Mouse (Mus musculus) hindbrain, postnatal 0 days (tissue): ENCODE results near the gene Dlx1. TPM values are rescaled to one million over a fixed set of nuclear protein-coding genes. Genes with fewer than 3 reads are reported as not detected.
A peak's percentile ranks its signal among the peaks of the same experiment; 100 is the strongest.

Source experiments
- ATAC-seq: fragments of 200-750 bp; cut with Nextera tagmentation; 2 replicates; pipeline ENCODE4 v1.8.0; 2017; ENCODE audit warnings: mild to moderate bottlenecking, moderate TSS enrichment, moderate library complexity
- DNase-seq: peaks from one replicate; pipeline ENCODE4 v3.0.0-alpha.2; 2015; ENCODE audit warnings: low spot score
- H3K27ac ChIP-seq: fragments of 300-500 bp; sonication (generic); 2 replicates; pipeline ENCODE4 v1.5.1; 2014; ENCODE audit warnings: mild to moderate bottlenecking
- H3K27me3 ChIP-seq: fragments of 300-500 bp; sonication (generic); 2 replicates; pipeline ENCODE4 v1.6.1; 2014; ENCODE audit warnings: low read length, mixed read lengths; ENCODE audit not compliant: insufficient read depth
- H3K36me3 ChIP-seq: fragments of 300-500 bp; sonication (generic); 2 replicates; pipeline ENCODE4 v1.6.1; 2014; ENCODE audit warnings: low read length, mixed read lengths; ENCODE audit not compliant: insufficient read depth
- H3K4me1 ChIP-seq: fragments of 300-500 bp; sonication (generic); 2 replicates; pipeline ENCODE4 v1.6.1; 2014; ENCODE audit warnings: antibody characterized with exemption, low read length, mixed read lengths; ENCODE audit not compliant: insufficient read depth
- H3K4me2 ChIP-seq: fragments of 300-500 bp; sonication (generic); 2 replicates; pipeline ENCODE4 v1.6.1; 2014; ENCODE audit warnings: low read depth, mild to moderate bottlenecking, low read length, moderate library complexity, mixed read lengths
- H3K4me3 ChIP-seq: fragments of 300-500 bp; sonication (generic); 2 replicates; pipeline ENCODE4 v1.5.1; 2014; ENCODE audit warnings: low read length
- H3K9ac ChIP-seq: fragments of 300-500 bp; sonication (generic); replicated peaks from 2 replicates; pipeline ENCODE4 v1.6.1; 2014; ENCODE audit warnings: mild to moderate bottlenecking, low read length, moderate library complexity, mixed read lengths
- H3K9me3 ChIP-seq: fragments of 300-500 bp; sonication (generic); 2 replicates; pipeline ENCODE4 v1.6.1; 2016; ENCODE audit warnings: low read length, mixed read lengths
- CTCF ChIP-seq: IDR thresholded peaks from 2 replicates; pipeline ENCODE4 v1.5.1; 2016; ENCODE audit warnings: antibody characterized with exemption, control low read depth, low read depth
- WGBS: fragments of 180-500 bp; shearing (Covaris S2); extraction: QIAGEN DNeasy Blood & Tissue Kit; methylation state at CpG from one replicate; pipeline ENCODE4 v1.1.7; 2014; 5-methylcytosine and 5-hydroxymethylcytosine counted together
- polyA plus RNA-seq: library from polyadenylated mRNA; unstranded; fragments of >200 nt; fragmentation: Nextera tagmentation; extraction: Ambion mirVana; gene quantifications from 2 replicates; pipeline ENCODE4 v1.2.1, GENCODE M21; 2015
- total RNA-seq: library from RNA; depleted of rRNA; stranded (reverse); fragments of >200 nt; gene quantifications from 2 replicates; pipeline ENCODE4 v1.2.3, GENCODE M21; 2014

The Dlx1 gene
- total and polyA plus RNA-seq, 2 experiments from 2014 or later, result 3.5 TPM; not detected in 1

DNA sequence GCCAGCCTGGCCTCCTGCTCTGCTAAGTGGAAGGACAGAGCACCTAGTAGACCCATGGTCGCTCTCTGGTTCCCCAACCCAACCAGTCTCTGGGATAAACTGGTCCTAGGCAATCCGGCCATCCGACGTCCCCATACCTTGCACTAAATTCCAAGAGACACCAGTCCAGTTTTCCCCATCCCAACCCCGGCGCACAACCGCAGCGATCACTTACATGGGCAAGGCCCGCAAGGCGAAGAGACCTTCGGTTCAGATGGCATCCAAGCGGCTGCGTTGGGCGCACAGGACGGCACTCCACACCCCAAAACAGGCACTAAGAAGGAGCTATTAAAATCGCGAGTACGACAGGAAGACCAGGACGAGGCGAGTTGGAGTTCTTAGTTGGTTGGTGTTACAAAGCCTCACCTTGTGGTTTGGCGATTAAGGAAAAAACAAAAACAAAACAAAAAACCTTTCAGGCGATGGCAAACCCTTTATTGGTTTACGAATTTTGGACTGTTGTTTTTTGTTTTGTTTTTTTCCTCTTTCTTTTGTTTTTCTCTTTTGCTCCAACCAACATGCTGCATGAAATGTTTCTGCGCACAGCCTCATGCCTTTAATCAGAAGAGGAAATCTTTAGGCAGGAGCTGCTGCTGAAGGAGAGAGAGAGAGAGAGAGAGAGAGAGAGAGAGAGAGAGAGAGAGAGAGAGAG lies 445 bp upstream of the Dlx1 start:
- H3K9ac ChIP-seq, result no peak overlapping the region
- H3K4me3 ChIP-seq, result no peak overlapping the region
- DNase-seq, result no peak
- no peak overlapping the region for H3K4me2 ChIP-seq
- 3% methylated on average over 24 of the region's 24 CpGs for WGBS
- H3K27me3 ChIP-seq, result peaks cover 88% of the 10 kb centered on the region
- no peak for ATAC-seq
- no peak for TF ChIP-seq CTCF
- H3K27ac ChIP-seq, result no peak overlapping the region
- H3K4me1 ChIP-seq, result no peaks in the 10 kb centered on the region
- no peaks in the 10 kb centered on the region for H3K36me3 ChIP-seq
- no peaks in the 10 kb centered on the region for H3K9me3 ChIP-seq

DNA sequence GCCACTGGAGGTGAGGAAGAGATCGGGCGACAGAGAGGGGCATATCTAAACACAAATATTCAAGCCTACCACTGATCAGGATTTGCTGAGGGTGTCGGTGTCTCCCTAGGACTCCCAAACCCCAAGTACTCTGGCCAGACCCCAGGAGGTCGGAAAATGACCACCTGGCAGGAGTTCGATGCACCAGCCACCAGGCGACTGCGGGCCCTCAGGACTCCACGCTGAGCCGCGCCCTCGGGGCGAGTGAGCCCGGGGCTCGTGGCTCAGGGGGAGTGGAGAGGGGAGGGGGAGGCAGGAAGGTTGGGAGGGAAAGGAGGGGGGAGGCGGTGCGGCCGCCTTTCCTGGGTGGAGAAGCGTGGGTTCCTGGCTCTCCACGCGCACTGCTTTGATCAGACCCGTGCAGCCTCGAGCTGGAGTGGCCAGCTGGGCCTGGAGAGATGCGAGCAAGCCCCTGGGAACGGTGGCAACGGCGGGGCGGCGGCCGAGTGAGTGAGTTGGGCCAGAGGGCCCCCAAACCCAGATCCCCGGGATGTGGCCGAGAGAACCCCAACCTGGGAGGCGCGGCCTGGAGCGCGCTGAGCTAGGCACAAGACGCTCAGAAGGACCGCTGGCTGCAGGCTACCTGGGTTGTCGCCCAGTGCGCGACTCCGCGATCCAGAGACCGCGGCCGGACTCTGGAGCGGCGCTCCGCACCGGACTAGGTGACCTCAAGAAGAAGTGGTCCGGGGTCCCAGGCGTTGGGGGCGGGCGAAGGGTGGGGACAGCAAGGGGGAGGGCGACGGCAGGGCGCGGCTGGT lies 999 bp downstream of the Dlx1 start:
- Histone ChIP-seq H3K27ac (no peak overlapping the region), H3K4me3 (peak overlapping the region; percentile 33)
- no peak for DNase-seq

DNA sequence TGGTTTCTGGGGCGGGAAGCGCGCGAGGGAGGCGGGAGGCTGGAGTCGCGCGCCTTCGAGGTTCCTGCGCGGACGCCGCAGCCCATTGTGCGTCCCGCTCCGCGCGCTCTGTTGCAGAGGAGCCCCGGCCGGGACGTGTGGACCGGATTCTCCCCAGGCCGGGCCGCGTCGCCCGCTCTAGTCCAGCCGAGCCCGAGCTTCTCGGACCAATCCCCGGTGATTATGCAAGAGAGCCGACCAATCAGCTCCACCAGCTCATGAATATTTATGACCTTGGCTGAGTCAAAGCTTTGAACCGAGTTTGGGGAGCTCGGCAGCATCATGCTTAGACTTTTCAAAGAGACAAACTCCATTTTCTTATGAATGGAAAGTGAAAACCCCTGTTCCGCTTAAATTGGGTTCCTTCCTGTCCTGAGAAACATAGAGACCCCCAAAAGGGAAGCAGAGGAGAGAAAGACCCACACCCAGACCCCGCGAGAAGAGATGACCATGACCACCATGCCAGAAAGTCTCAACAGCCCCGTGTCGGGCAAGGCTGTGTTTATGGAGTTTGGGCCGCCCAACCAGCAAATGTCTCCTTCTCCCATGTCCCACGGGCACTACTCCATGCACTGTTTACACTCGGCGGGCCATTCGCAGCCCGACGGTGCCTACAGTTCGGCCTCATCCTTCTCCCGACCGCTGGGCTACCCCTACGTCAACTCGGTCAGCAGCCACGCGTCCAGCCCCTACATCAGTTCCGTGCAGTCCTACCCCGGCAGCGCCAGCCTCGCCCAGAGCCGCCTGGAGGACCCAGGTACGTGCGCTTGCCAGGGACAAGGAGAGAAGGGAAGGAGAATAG lies 1.8 kb downstream of the Dlx1 start:
- DNase-seq, result peak; percentile 79
- 1% methylated on average over 60 of the region's 60 CpGs for WGBS
- no peak for TF ChIP-seq CTCF
- no peaks in the 10 kb centered on the region for H3K36me3 ChIP-seq
- ATAC-seq, result peak; percentile 58
- peak overlapping the region; percentile 55 for H3K4me2 ChIP-seq
- H3K4me3 ChIP-seq, result peak overlapping the region; percentile 33
- no peak overlapping the region for H3K27ac ChIP-seq
- H3K27me3 ChIP-seq, result peaks cover 85% of the 10 kb centered on the region
- H3K9me3 ChIP-seq, result no peaks in the 10 kb centered on the region
- no peak overlapping the region for H3K9ac ChIP-seq
- H3K4me1 ChIP-seq, result no peaks in the 10 kb centered on the region

More for the DNA sequence above, 999 bp downstream of the Dlx1 start:
- H3K36me3 ChIP-seq, result no peaks in the 10 kb centered on the region
- H3K4me2 ChIP-seq, result peak overlapping the region; percentile 55
- ATAC-seq, result peak; percentile 52
- peaks cover 84% of the 10 kb centered on the region for H3K27me3 ChIP-seq
- no peaks in the 10 kb centered on the region for H3K9me3 ChIP-seq
- under 1% methylated on average over 49 of the region's 57 CpGs for whole genome bisulfite sequencing
- no peak overlapping the region for H3K9ac ChIP-seq
- no peak for TF ChIP-seq CTCF
- no peaks in the 10 kb centered on the region for H3K4me1 ChIP-seq

DNA sequence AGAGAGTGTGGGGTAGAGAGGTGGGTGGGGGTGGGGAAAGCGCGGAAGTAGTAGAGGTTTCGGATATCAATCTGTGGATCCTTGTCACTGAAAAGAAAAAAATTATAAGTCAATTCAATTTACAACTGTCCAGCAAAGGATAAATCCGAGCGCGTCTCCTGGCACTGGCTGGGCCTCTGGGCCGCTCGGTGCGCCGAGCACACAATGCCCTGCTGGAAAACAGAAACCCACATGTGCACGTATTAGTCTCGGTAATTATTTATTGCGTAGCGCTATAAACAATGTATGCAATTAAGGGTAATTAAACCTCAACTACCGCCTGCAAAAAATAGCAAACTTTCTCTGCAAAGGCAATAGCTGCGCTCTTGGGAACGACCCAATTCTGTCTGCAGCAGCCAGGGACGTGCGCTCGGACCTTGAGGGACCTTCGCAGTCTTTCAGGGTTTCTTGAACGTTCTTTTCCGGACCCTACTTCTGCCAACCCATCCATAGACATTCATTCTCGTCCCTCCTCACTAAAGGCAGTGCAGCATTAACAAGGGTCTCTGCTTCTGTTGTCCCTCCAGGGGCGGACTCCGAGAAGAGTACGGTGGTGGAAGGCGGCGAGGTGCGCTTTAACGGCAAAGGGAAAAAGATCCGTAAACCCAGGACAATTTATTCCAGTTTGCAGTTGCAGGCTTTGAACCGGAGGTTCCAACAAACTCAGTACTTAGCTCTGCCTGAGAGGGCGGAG lies 2.6 kb downstream of the Dlx1 start:
- no peak for DNase-seq
- under 1% methylated on average over 34 of the region's 34 CpGs for WGBS
- 0 out of 2 replicates have a peak overlapping the region, but pooled peaks have one; percentile 55 for H3K4me2 ChIP-seq
- no peaks in the 10 kb centered on the region for H3K9me3 ChIP-seq
- no peak overlapping the region for H3K4me3 ChIP-seq
- no peaks in the 10 kb centered on the region for H3K4me1 ChIP-seq
- ATAC-seq, result no peak
- H3K27ac ChIP-seq, result no peak overlapping the region
- no peak overlapping the region for H3K9ac ChIP-seq
- TF ChIP-seq CTCF, result no peak
- no peaks in the 10 kb centered on the region for H3K36me3 ChIP-seq
- peaks cover 82% of the 10 kb centered on the region for H3K27me3 ChIP-seq

DNA sequence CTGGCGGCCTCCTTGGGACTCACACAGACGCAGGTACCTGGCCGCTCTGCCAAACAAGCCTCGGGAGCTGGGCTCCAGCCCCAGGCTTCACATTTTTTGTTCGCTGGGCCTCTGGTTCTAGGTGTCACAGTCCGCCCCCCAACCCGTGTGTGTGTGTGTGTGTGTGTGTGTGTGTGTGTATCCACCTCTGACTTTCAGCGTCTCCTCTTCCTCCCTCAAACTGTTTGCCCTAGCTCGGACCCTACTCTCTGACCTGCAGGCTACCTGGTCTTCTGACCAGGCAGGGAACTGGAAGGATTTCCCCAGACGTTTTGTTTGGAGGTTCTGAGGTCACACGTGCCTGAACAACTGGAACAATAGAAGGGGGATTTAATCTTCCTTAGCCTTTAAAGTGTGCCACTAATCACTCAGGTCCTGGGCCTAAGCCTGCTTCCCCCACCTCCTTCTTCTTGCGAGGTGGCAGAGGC lies 3.2 kb downstream of the Dlx1 start:
- Histone ChIP-seq H3K4me2 (no peak overlapping the region), H3K36me3 (no peaks in the 10 kb centered on the region), H3K4me3 (no peak overlapping the region), H3K27me3 (peaks cover 80% of the 10 kb centered on the region), H3K27ac (no peak overlapping the region), H3K9ac (no peak overlapping the region), H3K9me3 (no peaks in the 10 kb centered on the region), H3K4me1 (no peaks in the 10 kb centered on the region)
- no peak for TF ChIP-seq CTCF
- WGBS, result under 1% methylated on average over 12 of the region's 12 CpGs
- no peak for ATAC-seq
- DNase-seq, result no peak
